Mouse (Mus musculus) mesoderm, embryonic 11.5 days (tissue): Measurements from ENCODE around the gene Agap2.
"Not testable (repeated sequence)": the region's sequence is repeated elsewhere in the genome, so short reads cannot be mapped to it uniquely, and the experiment has no call there.

ENCODE experiments used
- DNase-seq: peaks from one replicate; pipeline ENCODE4 v3.0.0-alpha.2; 2012; ENCODE audit warnings: low read depth, low spot score

The Agap2 gene

GRCm38 (mm10) chr10:127059174-127059967 lies 15.7 kb upstream of the Agap2 start:
- DNase-seq: no peak

GRCm38 (mm10) chr10:127059968-127060916 lies 14.8 kb upstream of the Agap2 start, which contains the start of gene March9:
TSS of gene March9 (minus strand) at chr10:127060184.
- DNase-seq: no peak

- DNase-seq: no peak
Observed at GRCm38 (mm10) chr10:127061085-127061484, 14.0 kb upstream of the Agap2 start.

- no peak for DNase-seq
Observed at GRCm38 (mm10) chr10:127061513-127061912, 13.6 kb upstream of the Agap2 start.

- not testable (repeated sequence) for DNase-seq
Observed at GRCm38 (mm10) chr10:127062101-127062500, 13.0 kb upstream of the Agap2 start.

- DNase-seq: no peak
Observed at GRCm38 (mm10) chr10:127062503-127062902, 12.6 kb upstream of the Agap2 start.

GRCm38 (mm10) chr10:127063239-127063872 lies 11.7 kb upstream of the Agap2 start, which contains the start of gene Cdk4:
TSS of gene Cdk4 (plus strand) at chr10:127063534.
- DNase-seq: peak; percentile 99

- DNase-seq: no peak
Observed at GRCm38 (mm10) chr10:127063913-127064870, 10.9 kb upstream of the Agap2 start.

- DNase-seq: no peak
Observed at GRCm38 (mm10) chr10:127065981-127066380, 9.1 kb upstream of the Agap2 start.

GRCm38 (mm10) chr10:127066519-127067018 lies 8.5 kb upstream of the Agap2 start:
- no peak for DNase-seq

GRCm38 (mm10) chr10:127068360-127069038 lies 6.6 kb upstream of the Agap2 start:
- no peak for DNase-seq

GRCm38 (mm10) chr10:127069281-127070189 lies 5.5 kb upstream of the Agap2 start:
- DNase-seq: peak; percentile 82

GRCm38 (mm10) chr10:127070190-127071121 lies 4.6 kb upstream of the Agap2 start, which contains the start of gene Tspan31:
TSS of gene Tspan31 (minus strand) at chr10:127070264.
- peak; percentile 94 for DNase-seq

GRCm38 (mm10) chr10:127071203-127071602 lies 3.9 kb upstream of the Agap2 start:
- DNase-seq: no peak

- not testable (repeated sequence) for DNase-seq
Observed at GRCm38 (mm10) chr10:127072270-127072669, 2.8 kb upstream of the Agap2 start.

- DNase-seq: not testable (repeated sequence)
Observed at GRCm38 (mm10) chr10:127072969-127073368, 2.1 kb upstream of the Agap2 start.

GRCm38 (mm10) chr10:127073981-127074380 lies 1.1 kb upstream of the Agap2 start:
- DNase-seq: no peak
